In genomic region chr10:103731981-103732380, GRCm38 (mm10) we compare ENCODE assay signal across 15 mouse cellular contexts.
"Had no signal": no experiment of that assay in that cellular context is flagged by ENCODE, and none has a peak within 500 bp of the region (broad histone marks: within the 10 kb centered on the region; RNA-seq: fewer than 3 reads in every experiment).

No protein-coding gene starts in this region.

- H3K36me3 ChIP-seq: limb, embryonic 12.5 days; liver, embryonic 13.5 days; lung, embryonic 15.5 days; midbrain, embryonic 15.5 days; neural tube, embryonic 12.5 days; stomach, embryonic 15.5 days had no signal

- H3K4me3 ChIP-seq: layer of hippocampus, adult 2 months; limb, embryonic 12.5 days; liver, embryonic 13.5 days; lung, embryonic 15.5 days; midbrain, embryonic 15.5 days; neural tube, embryonic 12.5 days; stomach, embryonic 15.5 days had no signal

- H3K4me1 ChIP-seq: limb, embryonic 12.5 days; liver, embryonic 13.5 days; lung, embryonic 15.5 days; stomach, embryonic 15.5 days had no signal

- H3K27ac ChIP-seq: layer of hippocampus, adult 2 months; limb, embryonic 12.5 days; liver, embryonic 13.5 days; lung, embryonic 15.5 days; macrophage; midbrain, embryonic 15.5 days; neural tube, embryonic 12.5 days; stomach, embryonic 15.5 days had no signal

- DNase-seq: kidney, postnatal 4 days; liver; liver, embryonic 13.5 days; liver, postnatal 0 days; lung, postnatal 14 days; right cerebral cortex, postnatal 14 days; thymus, adult 2 months; thymus, postnatal 25 days had no signal

- H3K27me3 ChIP-seq: limb, embryonic 12.5 days; liver, embryonic 13.5 days; lung, embryonic 15.5 days; midbrain, embryonic 15.5 days; neural tube, embryonic 12.5 days; stomach, embryonic 15.5 days had no signal

- ATAC-seq: liver, postnatal 0 days; midbrain, embryonic 15.5 days had no signal

- H3K4me2 ChIP-seq: limb, embryonic 12.5 days; liver, embryonic 13.5 days; lung, embryonic 15.5 days; midbrain, embryonic 15.5 days; neural tube, embryonic 12.5 days; stomach, embryonic 15.5 days had no signal

- H3K9me3 ChIP-seq: limb, embryonic 12.5 days; liver, embryonic 13.5 days; lung, embryonic 15.5 days; midbrain, embryonic 15.5 days; neural tube, embryonic 12.5 days; stomach, embryonic 15.5 days had no signal

- H3K9ac ChIP-seq: limb, embryonic 12.5 days; liver, embryonic 13.5 days; liver, postnatal 0 days; lung, embryonic 15.5 days; midbrain, embryonic 15.5 days; neural tube, embryonic 12.5 days; stomach, embryonic 15.5 days had no signal
